Mouse (Mus musculus): Measurements from ENCODE around the gene Ubash3a. TPM values are rescaled to one million over a fixed set of nuclear protein-coding genes. Genes with fewer than 3 reads are reported as not detected.

Gene Ubash3a
- 0.31 TPM for polyA plus RNA-seq (2015; fragmentation: Illumina TruSeq; extraction: RNeasy Lipid Tissue Mini Kit (QIAGEN cat#74804); ENCODE audit: insufficient read depth, low read depth, low replicate concordance)

DNA sequence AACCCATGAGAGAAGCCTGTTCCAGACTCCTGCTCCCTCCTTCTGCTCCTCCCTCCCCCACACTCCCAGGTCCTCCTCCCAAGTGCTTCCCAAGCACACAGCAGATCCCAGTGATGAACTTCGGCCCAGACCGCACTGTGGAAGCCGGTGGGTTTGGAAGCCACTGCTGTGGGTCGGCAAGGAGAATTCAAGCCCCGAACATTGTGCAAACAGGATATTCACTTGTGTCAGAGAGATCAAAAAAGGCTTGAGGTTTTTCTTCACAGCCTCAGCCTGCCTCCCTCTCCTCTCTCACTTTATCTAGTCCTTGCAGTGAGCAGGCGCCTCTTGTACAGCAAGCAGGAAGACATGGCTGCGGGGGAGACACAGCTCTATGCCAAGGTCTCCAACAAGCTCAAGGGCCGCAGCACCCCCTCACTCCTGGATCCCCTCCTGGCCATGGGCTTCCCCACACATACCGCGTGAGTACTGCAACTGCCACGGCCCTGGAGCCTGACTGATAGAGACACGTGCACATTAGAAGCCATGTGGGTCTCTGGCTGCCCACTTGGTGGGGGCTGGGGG lies at the start of gene Ubash3a:
Gene Ubash3a (plus strand): TSS at position 103 of the 564 bp plus-strand sequence.

GRCm38 (mm10) chr17:31165127-31165526 lies 42.5 kb upstream of the Ubash3a start, which contains the start of gene Tff1:
Gene Tff1, minus strand, starts transcription at chr17:31165277.

DNA sequence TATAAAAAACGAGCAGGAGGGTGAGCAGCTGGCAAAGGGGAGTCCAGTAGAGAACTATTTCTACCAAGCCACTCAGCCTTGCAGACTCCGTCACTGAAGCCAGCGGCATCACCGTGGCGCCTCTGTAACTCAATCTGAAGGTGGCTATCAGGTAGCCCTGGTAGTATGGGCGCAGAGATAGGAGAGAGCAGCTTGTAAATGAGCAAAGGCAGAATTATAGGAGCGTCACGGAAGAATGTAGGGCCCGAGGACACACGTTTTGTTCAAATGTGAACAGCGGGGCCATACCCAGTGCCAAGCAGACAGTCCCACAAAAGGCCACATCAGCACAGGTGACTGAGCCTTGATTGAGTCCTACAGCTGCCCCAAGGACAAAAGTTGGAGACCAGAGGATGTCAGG lies 8.8 kb upstream of the Ubash3a start, which contains the start of gene Tmprss3:
Gene Tmprss3 (minus strand): TSS at position 101 of the 400 bp plus-strand sequence.

GRCm38 (mm10) chr17:31276922-31277918 lies 69.5 kb downstream of the Ubash3a start, which contains the start of gene Rsph1:
Gene Rsph1, minus strand, starts transcription at chr17:31277383.

DNA sequence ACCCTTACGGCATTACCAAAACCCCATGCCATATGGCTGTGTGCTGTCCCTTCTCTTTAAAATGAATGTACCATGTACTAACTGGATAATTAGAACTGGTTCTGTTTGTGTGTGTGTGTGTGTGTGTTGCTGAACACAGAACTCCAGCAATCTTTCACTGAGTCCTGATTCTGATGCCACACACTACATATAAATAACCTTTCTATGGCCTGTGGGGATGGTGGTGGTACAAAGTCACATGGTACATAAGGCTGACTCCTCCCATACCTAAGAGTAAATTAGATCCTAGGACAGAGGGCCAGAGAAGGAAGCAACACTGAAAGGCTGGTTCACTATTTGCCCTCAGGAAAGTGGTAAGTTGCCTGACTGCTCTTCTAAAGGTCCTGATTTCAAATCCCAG lies 78.8 kb downstream of the Ubash3a start, which contains the start of gene Slc37a1:
Gene Slc37a1 (plus strand): TSS at position 301 of the 400 bp plus-strand sequence.

Other genes starting within 250 kb of the Ubash3a start
- 3.0 TPM for gene Abcg1, start 150.2 kb upstream of the Ubash3a start, polyA plus RNA-seq (2015; fragmentation: Illumina TruSeq; extraction: RNeasy Lipid Tissue Mini Kit (QIAGEN cat#74804); ENCODE audit: insufficient read depth, low read depth, low replicate concordance)
- not detected for gene Tff3, start 78.2 kb upstream of the Ubash3a start, polyA plus RNA-seq (2015; fragmentation: Illumina TruSeq; extraction: RNeasy Lipid Tissue Mini Kit (QIAGEN cat#74804); ENCODE audit: insufficient read depth, low read depth, low replicate concordance)
- gene Tff2, start 63.6 kb upstream of the Ubash3a start, polyA plus RNA-seq (2015; fragmentation: Illumina TruSeq; extraction: RNeasy Lipid Tissue Mini Kit (QIAGEN cat#74804); ENCODE audit: insufficient read depth, low read depth, low replicate concordance), result 3,679 TPM
- not detected for gene Tff1, start 42.6 kb upstream of the Ubash3a start, polyA plus RNA-seq (2015; fragmentation: Illumina TruSeq; extraction: RNeasy Lipid Tissue Mini Kit (QIAGEN cat#74804); ENCODE audit: insufficient read depth, low read depth, low replicate concordance)
- gene Tmprss3, start 8.9 kb upstream of the Ubash3a start, polyA plus RNA-seq (2015; fragmentation: Illumina TruSeq; extraction: RNeasy Lipid Tissue Mini Kit (QIAGEN cat#74804); ENCODE audit: insufficient read depth, low read depth, low replicate concordance), result not detected
- 1.7 TPM for gene Rsph1, start 69.5 kb downstream of the Ubash3a start, polyA plus RNA-seq (2015; fragmentation: Illumina TruSeq; extraction: RNeasy Lipid Tissue Mini Kit (QIAGEN cat#74804); ENCODE audit: insufficient read depth, low read depth, low replicate concordance)
- 4.8 TPM for gene Slc37a1, start 78.9 kb downstream of the Ubash3a start, polyA plus RNA-seq (2015; fragmentation: Illumina TruSeq; extraction: RNeasy Lipid Tissue Mini Kit (QIAGEN cat#74804); ENCODE audit: insufficient read depth, low read depth, low replicate concordance)
- 2.3 TPM for gene Pde9a, start 178.3 kb downstream of the Ubash3a start, polyA plus RNA-seq (2015; fragmentation: Illumina TruSeq; extraction: RNeasy Lipid Tissue Mini Kit (QIAGEN cat#74804); ENCODE audit: insufficient read depth, low read depth, low replicate concordance)

Measured in pancreas, adult 10 weeks (tissue).